Mouse (Mus musculus) liver, postnatal 0 days (tissue): Measurements from ENCODE around the gene Npnt.

Source experiments
- CTCF ChIP-seq: sonication (generic); IDR thresholded peaks from 2 replicates; pipeline ENCODE4 v1.5.1; 2016; ENCODE audit warnings: antibody characterized with exemption, low read depth
- EP300 ChIP-seq: IDR thresholded peaks from 2 replicates; pipeline ENCODE4 v1.6.1; 2016; ENCODE audit warnings: antibody characterized with exemption, low read depth, mild to moderate bottlenecking

DNA sequence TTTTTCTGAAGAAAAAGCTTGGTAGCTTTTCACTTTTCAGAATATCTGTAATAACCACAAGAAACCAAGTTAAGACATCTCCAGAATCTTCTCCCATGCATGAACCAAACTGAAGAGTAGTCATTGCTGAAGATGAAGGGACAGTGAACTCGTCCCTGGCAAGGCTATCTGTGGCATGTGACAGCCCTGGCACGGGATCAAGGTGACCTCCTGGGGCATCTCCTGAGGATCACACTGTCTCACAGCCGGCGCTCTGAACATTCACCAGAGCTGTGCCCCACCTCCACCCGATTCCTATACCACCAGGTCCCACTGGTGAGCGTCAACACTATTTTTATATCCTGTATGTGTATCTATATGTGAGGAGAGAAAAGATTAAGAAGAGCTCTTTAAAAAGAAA, 47.9 kb downstream of the Npnt start:
- TF ChIP-seq EP300: no peak
- TF ChIP-seq CTCF: no peak
